31 mouse cellular contexts compared by ENCODE assay signal in the genomic region with DNA sequence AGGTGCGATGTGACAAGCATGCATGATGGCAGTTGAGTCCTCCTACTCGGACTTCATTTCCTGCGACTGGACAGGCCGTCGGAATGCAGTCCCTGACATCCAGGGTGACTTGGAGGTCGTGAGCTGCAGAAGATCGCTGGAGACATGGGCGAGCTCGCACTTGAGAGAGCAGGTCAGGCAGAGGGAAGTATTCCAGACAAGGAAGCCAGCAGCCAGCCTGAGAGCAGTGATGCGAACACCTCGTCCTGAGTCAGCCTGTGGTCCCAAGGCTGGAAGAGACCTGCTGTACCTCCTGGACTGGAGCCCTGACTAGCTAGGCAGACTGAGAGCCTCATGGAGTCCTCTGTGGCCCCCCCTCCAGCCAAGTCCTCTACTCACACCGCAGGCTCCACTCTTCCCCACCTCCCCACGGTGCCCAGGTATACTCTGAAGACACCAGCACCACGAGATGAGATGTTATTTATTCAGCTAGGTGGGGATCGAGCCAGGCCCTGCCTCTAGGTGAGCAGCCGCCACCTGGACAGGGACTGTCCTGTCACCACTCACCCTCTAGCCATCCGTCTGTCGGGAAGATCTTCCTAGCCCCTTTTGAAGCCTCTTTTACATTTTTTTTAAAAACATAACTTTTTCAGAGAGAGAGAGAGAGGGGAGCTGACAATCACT. TPM values are rescaled to one million over a fixed set of nuclear protein-coding genes. Genes with fewer than 3 reads are reported as not detected.
A peak's percentile ranks its signal among the peaks of the same experiment; 100 is the strongest.
DNase-seq lines count a peak whose midpoint lies in the region; ATAC-seq and TF ChIP-seq lines count a peak whose summit lies in the region.
"Had no signal": no experiment of that assay in that cellular context is flagged by ENCODE, and none has a peak within 500 bp of the region (broad histone marks: within the 10 kb centered on the region; RNA-seq: fewer than 3 reads in every experiment).

No protein-coding gene starts in this region.

- 0 out of 2 replicates have a peak overlapping the region, but pooled peaks have one; percentile 3 for H3K4me2 ChIP-seq in heart, embryonic 15.5 days
- H3K4me2 ChIP-seq in lung, embryonic 14.5 days: no peak overlapping the region
- no peak overlapping the region for H3K4me2 ChIP-seq in intestine, embryonic 16.5 days (ENCODE audit: low read depth, low read length)
- H3K4me2 ChIP-seq: embryonic facial prominence, embryonic 13.5 days; hindbrain, embryonic 14.5 days; liver, embryonic 11.5 days; midbrain, embryonic 11.5 days; neural tube, embryonic 13.5 days had no signal

- TF ChIP-seq CTCF in lung, embryonic 14.5 days (IDR thresholded peaks at IDR 0.05; ENCODE audit: low read depth): no peak

- ATAC-seq in heart, embryonic 15.5 days (replicated peaks; ENCODE audit: insufficient number of reproducible peaks, insufficient read depth, low FRiP score, low read depth): no peak
- no peak for ATAC-seq in lung, embryonic 14.5 days (ENCODE audit: insufficient read depth)
- ATAC-seq in intestine, embryonic 16.5 days: peak; percentile 70
- ATAC-seq in megakaryocyte, adult 5-6 weeks (ENCODE audit: poor library complexity, severe bottlenecking): no peak
- ATAC-seq: forebrain, embryonic 14.5 days had no signal

- no peaks in the 10 kb centered on the region for H3K36me3 ChIP-seq in heart, embryonic 15.5 days
- no peaks in the 10 kb centered on the region for H3K36me3 ChIP-seq in lung, embryonic 14.5 days (ENCODE audit: insufficient read depth)
- H3K36me3 ChIP-seq in intestine, embryonic 16.5 days (ENCODE audit: control insufficient read depth, insufficient read depth, low read length): no peaks in the 10 kb centered on the region
- H3K36me3 ChIP-seq: embryonic facial prominence, embryonic 13.5 days; neural tube, embryonic 13.5 days had no signal

- 45% methylated on average over 18 of the region's 18 CpGs for WGBS in heart, embryonic 15.5 days
- 37% methylated on average over 18 of the region's 18 CpGs for WGBS in lung, embryonic 14.5 days
- 59% methylated on average over 18 of the region's 18 CpGs for WGBS in intestine, embryonic 16.5 days

- no peak overlapping the region for H3K9ac ChIP-seq in heart, embryonic 15.5 days
- H3K9ac ChIP-seq in lung, embryonic 14.5 days: no peak overlapping the region
- no peak overlapping the region for H3K9ac ChIP-seq in intestine, embryonic 16.5 days (ENCODE audit: low read depth, low read length)
- H3K9ac ChIP-seq: embryonic facial prominence, embryonic 13.5 days; hindbrain, embryonic 14.5 days; neural tube, embryonic 13.5 days had no signal

- no peak overlapping the region for H3K27ac ChIP-seq in heart, embryonic 15.5 days
- no peak overlapping the region for H3K27ac ChIP-seq in lung, embryonic 14.5 days (ENCODE audit: low read depth)
- no peak overlapping the region for H3K27ac ChIP-seq in intestine, embryonic 16.5 days (ENCODE audit: low read length)
- H3K27ac ChIP-seq: embryonic facial prominence, embryonic 13.5 days; hindbrain, embryonic 14.5 days; left cerebral cortex, adult 2 months; macrophage; neural tube, embryonic 13.5 days had no signal

- H3K27me3 ChIP-seq in heart, embryonic 15.5 days: no peaks in the 10 kb centered on the region
- H3K27me3 ChIP-seq in lung, embryonic 14.5 days (ENCODE audit: insufficient read depth, low read length): no peaks in the 10 kb centered on the region
- H3K27me3 ChIP-seq in intestine, embryonic 16.5 days (replicated peaks; ENCODE audit: control insufficient read depth, insufficient read depth, low read length): no peaks in the 10 kb centered on the region
- H3K27me3 ChIP-seq: CH12.LX; embryonic facial prominence, embryonic 13.5 days; neural tube, embryonic 13.5 days had no signal

- no peak overlapping the region for H3K4me3 ChIP-seq in heart, embryonic 15.5 days
- H3K4me3 ChIP-seq in lung, embryonic 14.5 days (ENCODE audit: low read depth, low read length): no peak overlapping the region
- no peak overlapping the region for H3K4me3 ChIP-seq in intestine, embryonic 16.5 days (ENCODE audit: low read length)
- H3K4me3 ChIP-seq: embryonic facial prominence, embryonic 13.5 days; left cerebral cortex, adult 2 months; neural tube, embryonic 13.5 days had no signal

- no peaks in the 10 kb centered on the region for H3K9me3 ChIP-seq in heart, embryonic 15.5 days (replicated peaks)
- no peaks in the 10 kb centered on the region for H3K9me3 ChIP-seq in lung, embryonic 14.5 days (ENCODE audit: low read depth, low read length)
- no peaks in the 10 kb centered on the region for H3K9me3 ChIP-seq in intestine, embryonic 16.5 days (ENCODE audit: control insufficient read depth, low read length)
- H3K9me3 ChIP-seq: embryonic facial prominence, embryonic 13.5 days; neural tube, embryonic 13.5 days had no signal

- 0 out of 2 replicates have a peak, but pooled peaks cover 5% of the 10 kb centered on the region for H3K4me1 ChIP-seq in heart, embryonic 15.5 days (replicated peaks)
- H3K4me1 ChIP-seq in lung, embryonic 14.5 days (ENCODE audit: insufficient read depth): no peaks in the 10 kb centered on the region
- no peaks in the 10 kb centered on the region for H3K4me1 ChIP-seq in intestine, embryonic 16.5 days (ENCODE audit: control insufficient read depth, insufficient read depth, low read length)
- H3K4me1 ChIP-seq: embryonic facial prominence, embryonic 13.5 days; neural tube, embryonic 13.5 days had no signal

- peak; percentile 34 to 38 for DNase-seq in cerebellum, postnatal 14 days
- no peak for DNase-seq in cerebellum, adult 18-20 months
- no peak for DNase-seq in heart, postnatal 4 days
- peak; percentile 16 for DNase-seq in lung, embryonic 14.5 days
- no peak for DNase-seq in lung, postnatal 25 days (ENCODE audit: low spot score)
- DNase-seq: adrenal gland, postnatal 25 days; cerebellum, adult 8-10 months; gastrocnemius, postnatal 10 days; heart, adult 18-20 months; kidney, postnatal 14 days; layer of hippocampus, adult 9-11 months; left cerebral cortex, postnatal 4 days; lung, adult 18-20 months; right cerebral cortex, postnatal 14 days; spleen, adult 18-20 months; thymus, adult 2 months had no signal

RNA-seq across cellular contexts. Expression of a gene that starts 11.5 kb away (rescaled TPM):
- not detected in 2 replicates for polyA plus RNA-seq in heart, embryonic 15.5 days (2015; fragmentation: Nextera tagmentation; extraction: Ambion mirVana)
- not detected for total RNA-seq in heart, postnatal 4 days (2021)
- polyA plus RNA-seq in lung, embryonic 14.5 days (2014; fragmentation: Nextera tagmentation; extraction: Ambion mirVana): not detected in 2 replicates
- polyA plus RNA-seq in intestine, embryonic 16.5 days (2015; fragmentation: Nextera tagmentation; extraction: Ambion mirVana): not detected in 2 replicates
- total RNA-seq in megakaryocyte, adult 5-6 weeks (2015): not detected in 2 replicates
- total RNA-seq in megakaryocyte, adult 5-6 weeks (2017): not detected in 2 replicates
- total RNA-seq: adrenal gland, postnatal 25 days; gastrocnemius, postnatal 10 days; heart, adult 18-20 months; left cerebral cortex, adult 2 months; left cerebral cortex, postnatal 4 days; MEL had no signal
- polyA plus RNA-seq: embryonic facial prominence, embryonic 13.5 days; forebrain, embryonic 14.5 days; hindbrain, embryonic 14.5 days; intestine, embryonic 14.5 days; liver, embryonic 11.5 days; macrophage; midbrain, embryonic 11.5 days; neural tube, embryonic 13.5 days; stomach, embryonic 14.5 days; thymus, adult 2 months had no signal

RNA-seq across cellular contexts. Expression of a gene that starts 57.8 kb away (rescaled TPM):
- not detected in 2 replicates for polyA plus RNA-seq in heart, embryonic 15.5 days (2015; fragmentation: Nextera tagmentation; extraction: Ambion mirVana)
- total RNA-seq in heart, postnatal 4 days (2021): not detected
- not detected in 2 replicates for polyA plus RNA-seq in lung, embryonic 14.5 days (2014; fragmentation: Nextera tagmentation; extraction: Ambion mirVana)
- not detected in 2 replicates for polyA plus RNA-seq in intestine, embryonic 16.5 days (2015; fragmentation: Nextera tagmentation; extraction: Ambion mirVana)
- total RNA-seq in megakaryocyte, adult 5-6 weeks (2015): 0.18 TPM in 1 of 2 replicates, not detected in the other
- not detected in 2 replicates for total RNA-seq in megakaryocyte, adult 5-6 weeks (2017)
- total RNA-seq: adrenal gland, postnatal 25 days; gastrocnemius, postnatal 10 days; heart, adult 18-20 months; left cerebral cortex, adult 2 months; left cerebral cortex, postnatal 4 days; MEL had no signal
- polyA plus RNA-seq: embryonic facial prominence, embryonic 13.5 days; forebrain, embryonic 14.5 days; hindbrain, embryonic 14.5 days; intestine, embryonic 14.5 days; liver, embryonic 11.5 days; macrophage; midbrain, embryonic 11.5 days; neural tube, embryonic 13.5 days; stomach, embryonic 14.5 days; thymus, adult 2 months had no signal

RNA-seq across cellular contexts. Expression of a gene that starts 58.0 kb away (rescaled TPM):
- polyA plus RNA-seq in heart, embryonic 15.5 days (2015; fragmentation: Nextera tagmentation; extraction: Ambion mirVana): not detected in 2 replicates
- not detected for total RNA-seq in heart, postnatal 4 days (2021)
- polyA plus RNA-seq in lung, embryonic 14.5 days (2014; fragmentation: Nextera tagmentation; extraction: Ambion mirVana): not detected in 2 replicates
- not detected in 2 replicates for polyA plus RNA-seq in intestine, embryonic 16.5 days (2015; fragmentation: Nextera tagmentation; extraction: Ambion mirVana)
- total RNA-seq in megakaryocyte, adult 5-6 weeks (2015): not detected in 2 replicates
- total RNA-seq in megakaryocyte, adult 5-6 weeks (2017): not detected in 2 replicates
- total RNA-seq: adrenal gland, postnatal 25 days; gastrocnemius, postnatal 10 days; heart, adult 18-20 months; left cerebral cortex, adult 2 months; left cerebral cortex, postnatal 4 days; MEL had no signal
- polyA plus RNA-seq: embryonic facial prominence, embryonic 13.5 days; forebrain, embryonic 14.5 days; hindbrain, embryonic 14.5 days; intestine, embryonic 14.5 days; liver, embryonic 11.5 days; macrophage; midbrain, embryonic 11.5 days; neural tube, embryonic 13.5 days; stomach, embryonic 14.5 days; thymus, adult 2 months had no signal

Comparison
In these comparisons a context has a peak if more than half of its experiments do, and no peak if none do; other contexts are left out.
1. DNase-seq: peak in cerebellum, postnatal 14 days (2 of 2) and lung, embryonic 14.5 days (single experiment); none in cerebellum, adult 18-20 months (0 of 2), heart, postnatal 4 days (single experiment) and lung, postnatal 25 days (single experiment).